In the genomic region with DNA sequence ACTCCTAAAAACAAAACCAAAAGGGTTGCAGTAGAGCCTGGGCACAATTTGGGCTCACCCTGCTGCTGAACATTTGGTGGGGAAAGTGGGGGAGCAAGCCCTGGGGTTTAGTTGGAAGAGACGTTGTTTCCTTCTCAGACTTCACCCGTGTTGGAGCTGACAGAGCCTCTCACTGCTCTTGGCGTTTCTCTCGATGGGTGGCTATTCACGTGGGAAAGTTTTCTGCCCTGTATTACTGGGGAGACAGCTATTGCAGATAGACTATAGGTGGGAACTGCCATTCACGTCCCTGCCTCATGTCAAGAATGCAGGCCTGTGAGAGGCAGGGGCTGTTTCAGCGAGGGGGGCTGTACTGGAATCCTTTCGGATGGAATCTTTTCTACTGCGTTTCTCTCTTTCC, we compare ENCODE assay signal across 7 mouse cellular contexts. TPM values are rescaled to one million over a fixed set of nuclear protein-coding genes. Genes with fewer than 3 reads are reported as not detected.
DNase-seq lines count a peak whose midpoint lies in the region; ATAC-seq and TF ChIP-seq lines count a peak whose summit lies in the region.

No protein-coding gene starts in this region.

- H3K4me2 ChIP-seq in lung, embryonic 14.5 days = peak overlapping the region; percentile 42
- peak overlapping the region; percentile 22; the same call in 1 of the 2 replicates for H3K4me2 ChIP-seq in intestine, embryonic 15.5 days (replicated peaks)
- no peak overlapping the region; the same call in 1 of the 2 replicates for H3K4me2 ChIP-seq in neural tube, embryonic 14.5 days (ENCODE audit: low read depth, low read length)

- TF ChIP-seq CTCF in lung, embryonic 14.5 days (IDR thresholded peaks at IDR 0.05; ENCODE audit: low read depth) = no peak

- H3K4me1 ChIP-seq in lung, embryonic 14.5 days (ENCODE audit: insufficient read depth) = peaks cover 65% of the 10 kb centered on the region
- H3K4me1 ChIP-seq in forebrain, embryonic 10.5 days = peaks cover 64% of the 10 kb centered on the region
- peaks cover 40% of the 10 kb centered on the region for H3K4me1 ChIP-seq in intestine, embryonic 15.5 days (replicated peaks)
- H3K4me1 ChIP-seq in neural tube, embryonic 14.5 days (ENCODE audit: control insufficient read depth, insufficient read depth, low read length) = peaks cover 41% of the 10 kb centered on the region

- WGBS in lung, embryonic 14.5 days = 25% methylated on average over 9 of the region's 9 CpGs
- WGBS in forebrain, embryonic 10.5 days = 38% methylated on average over 9 of the region's 9 CpGs
- 34% methylated on average over 9 of the region's 9 CpGs for WGBS in intestine, embryonic 15.5 days
- 18% methylated on average over 9 of the region's 9 CpGs for WGBS in neural tube, embryonic 14.5 days

- H3K9me3 ChIP-seq in lung, embryonic 14.5 days (ENCODE audit: low read depth, low read length) = no peaks in the 10 kb centered on the region
- H3K9me3 ChIP-seq in forebrain, embryonic 10.5 days = no peaks in the 10 kb centered on the region
- no peaks in the 10 kb centered on the region for H3K9me3 ChIP-seq in intestine, embryonic 15.5 days
- H3K9me3 ChIP-seq in neural tube, embryonic 14.5 days (ENCODE audit: control insufficient read depth, low read length) = no peaks in the 10 kb centered on the region

- peaks cover 4% of the 10 kb centered on the region; the same call in 1 of the 2 replicates for H3K36me3 ChIP-seq in lung, embryonic 14.5 days (ENCODE audit: insufficient read depth)
- H3K36me3 ChIP-seq in forebrain, embryonic 10.5 days (replicated peaks) = peaks cover 7% of the 10 kb centered on the region; the same call in 1 of the 2 replicates
- no peaks in the 10 kb centered on the region for H3K36me3 ChIP-seq in intestine, embryonic 15.5 days
- no peaks in the 10 kb centered on the region for H3K36me3 ChIP-seq in neural tube, embryonic 14.5 days (ENCODE audit: control insufficient read depth, insufficient read depth, low read length)

- no peak overlapping the region for H3K4me3 ChIP-seq in lung, embryonic 14.5 days (ENCODE audit: low read depth, low read length)
- H3K4me3 ChIP-seq in forebrain, embryonic 10.5 days = peak overlapping the region; percentile 8; the same call in 1 of the 2 replicates
- H3K4me3 ChIP-seq in intestine, embryonic 15.5 days (replicated peaks) = no peak overlapping the region
- no peak overlapping the region for H3K4me3 ChIP-seq in neural tube, embryonic 14.5 days (ENCODE audit: low read depth, low read length)

- no peak overlapping the region for H3K9ac ChIP-seq in lung, embryonic 14.5 days
- 0 out of 2 replicates have a peak overlapping the region, but pooled peaks have one; percentile 9 for H3K9ac ChIP-seq in intestine, embryonic 15.5 days
- no peak overlapping the region for H3K9ac ChIP-seq in neural tube, embryonic 14.5 days (replicated peaks; ENCODE audit: low read depth, low read length)

- H3K27ac ChIP-seq in lung, embryonic 14.5 days (ENCODE audit: low read depth) = peak overlapping the region; percentile 94
- peak overlapping the region; percentile 88 for H3K27ac ChIP-seq in forebrain, embryonic 10.5 days
- H3K27ac ChIP-seq in intestine, embryonic 15.5 days = peak overlapping the region; percentile 84
- peak overlapping the region; percentile 63 for H3K27ac ChIP-seq in neural tube, embryonic 14.5 days (ENCODE audit: low read depth, low read length)

- DNase-seq in lung, embryonic 14.5 days = no peak
- DNase-seq in lung, postnatal 4 days = no peak
- DNase-seq in forebrain, embryonic 10.5 days (ENCODE audit: extremely low spot score, low spot score) = no peak
- no peak for DNase-seq in thymus, adult 18-20 months

- 0 out of 2 replicates have a peak, but pooled peaks have one; percentile 7 for ATAC-seq in lung, embryonic 14.5 days (ENCODE audit: insufficient read depth)
- peak; percentile 18; the same call in 1 of the 2 replicates for ATAC-seq in intestine, embryonic 15.5 days
- no peak for ATAC-seq in neural tube, embryonic 14.5 days (ENCODE audit: low read depth)
- ATAC-seq in activated CD4-positive, CD25-positive, alpha-beta regulatory T cell, adult 4 months = no peak

- no peaks in the 10 kb centered on the region for H3K27me3 ChIP-seq in lung, embryonic 14.5 days (ENCODE audit: insufficient read depth, low read length)
- H3K27me3 ChIP-seq in forebrain, embryonic 10.5 days (ENCODE audit: poor library complexity, severe bottlenecking) = no peaks in the 10 kb centered on the region
- no peaks in the 10 kb centered on the region for H3K27me3 ChIP-seq in intestine, embryonic 15.5 days (replicated peaks)
- no peaks in the 10 kb centered on the region for H3K27me3 ChIP-seq in neural tube, embryonic 14.5 days (ENCODE audit: control insufficient read depth, insufficient read depth, low read length)

RNA-seq across cellular contexts. Expression of a gene that starts 50.5 kb away (rescaled TPM):
- polyA plus RNA-seq in lung, embryonic 14.5 days (2014; fragmentation: Nextera tagmentation; extraction: Ambion mirVana) = 43.8 and 45.1 TPM in 2 replicates
- 19.1 and 21.2 TPM in 2 replicates for polyA plus RNA-seq in forebrain, embryonic 10.5 days (2016; fragmentation: Nextera tagmentation; extraction: Ambion mirVana)
- 15.8 and 17.9 TPM in 2 replicates for polyA plus RNA-seq in intestine, embryonic 15.5 days (2015; fragmentation: Nextera tagmentation; extraction: Ambion mirVana)
- polyA plus RNA-seq in neural tube, embryonic 14.5 days (2014; fragmentation: Nextera tagmentation; extraction: Ambion mirVana) = 8.2 and 13.6 TPM in 2 replicates
- polyA plus RNA-seq in activated CD4-positive, CD25-positive, alpha-beta regulatory T cell, adult 4 months (2017; shearing (Covaris generic)) = 10 to 100 TPM; 14.1 to 17.5 TPM

Comparison
In these comparisons a context has a peak if more than half of its experiments do, and no peak if none do; other contexts are left out.
1. ATAC-seq: peak in lung, embryonic 14.5 days (single experiment) and intestine, embryonic 15.5 days (single experiment); none in neural tube, embryonic 14.5 days (single experiment) and activated CD4-positive, CD25-positive, alpha-beta regulatory T cell, adult 4 months (single experiment).
2. Peak in every context shown above with its lines, with median percentiles within 50 percentile points of each other: H3K27ac ChIP-seq.